Mouse (Mus musculus) intestine, embryonic 16.5 days (tissue): ENCODE results near the gene Efhd2. TPM values are rescaled to one million over a fixed set of nuclear protein-coding genes. Genes with fewer than 3 reads are reported as not detected.
A peak's percentile ranks its signal among the peaks of the same experiment; 100 is the strongest.

ENCODE experiments used
- ATAC-seq: fragments of 200-750 bp; cut with Nextera tagmentation; 2 replicates; pipeline ENCODE4 v1.8.0; 2017; ENCODE audit warnings: moderate TSS enrichment, moderate library complexity
- H3K27ac ChIP-seq: fragments of 300-500 bp; sonication (generic); 2 replicates; pipeline ENCODE4 v1.5.1; 2014; ENCODE audit warnings: mild to moderate bottlenecking, low read length
- H3K27me3 ChIP-seq: fragments of 300-500 bp; sonication (generic); replicated peaks from 2 replicates; pipeline ENCODE4 v1.6.1; 2014; ENCODE audit warnings: low read length, control low read depth, mixed read lengths; ENCODE audit not compliant: control insufficient read depth, insufficient read depth
- H3K36me3 ChIP-seq: fragments of 300-500 bp; sonication (generic); 2 replicates; pipeline ENCODE4 v1.6.1; 2014; ENCODE audit warnings: low read length, control low read depth; ENCODE audit not compliant: control insufficient read depth, insufficient read depth
- H3K4me1 ChIP-seq: fragments of 300-500 bp; sonication (generic); 2 replicates; pipeline ENCODE4 v1.6.1; 2014; ENCODE audit warnings: low read length, control low read depth, mixed read lengths; ENCODE audit not compliant: control insufficient read depth, insufficient read depth
- H3K4me2 ChIP-seq: fragments of 300-500 bp; sonication (generic); 2 replicates; pipeline ENCODE4 v1.6.1; 2014; ENCODE audit warnings: low read depth, low read length, control low read depth
- H3K4me3 ChIP-seq: fragments of 300-500 bp; sonication (generic); 2 replicates; pipeline ENCODE4 v1.5.1; 2014; ENCODE audit warnings: mild to moderate bottlenecking, low read length
- H3K9ac ChIP-seq: fragments of 300-500 bp; sonication (generic); 2 replicates; pipeline ENCODE4 v1.6.1; 2014; ENCODE audit warnings: low read depth, low read length
- H3K9me3 ChIP-seq: fragments of 300-500 bp; sonication (generic); 2 replicates; pipeline ENCODE4 v1.6.1; 2016; ENCODE audit warnings: low read length, control low read depth; ENCODE audit not compliant: control insufficient read depth
- WGBS: fragments of 180-500 bp; shearing (Covaris S2); extraction: QIAGEN DNeasy Blood & Tissue Kit; methylation state at CpG from one replicate; pipeline ENCODE4 v1.1.7; 2014; 5-methylcytosine and 5-hydroxymethylcytosine counted together
- polyA plus RNA-seq: library from polyadenylated mRNA; unstranded; fragments of >200 nt; fragmentation: Nextera tagmentation; extraction: Ambion mirVana; gene quantifications from 2 replicates; pipeline ENCODE4 v1.2.1, GENCODE M21; 2015

Efhd2 gene
- polyA plus RNA-seq = 140 and 163 TPM in 2 replicates

- Histone ChIP-seq H3K4me1 (peaks cover 40% of the 10 kb centered on the region), H3K27me3 (no peaks in the 10 kb centered on the region), H3K4me2 (peak within 1 kb of the TSS; percentile 95), H3K36me3 (no peaks in the 10 kb centered on the region), H3K4me3 (peak within 1 kb of the TSS; percentile 81), H3K9ac (peak within 1 kb of the TSS; percentile 92), H3K27ac (peak within 1 kb of the TSS; percentile 91), H3K9me3 (no peaks in the 10 kb centered on the region)
- under 1% methylated on average over 67 of the region's 73 CpGs for WGBS
- ATAC-seq = peak; percentile 75
These were observed at the start of gene Efhd2 for GRCm38 (mm10) chr4:141874601-141875460. Efhd2 (minus strand) TSS chr4:141874920.

DNA sequence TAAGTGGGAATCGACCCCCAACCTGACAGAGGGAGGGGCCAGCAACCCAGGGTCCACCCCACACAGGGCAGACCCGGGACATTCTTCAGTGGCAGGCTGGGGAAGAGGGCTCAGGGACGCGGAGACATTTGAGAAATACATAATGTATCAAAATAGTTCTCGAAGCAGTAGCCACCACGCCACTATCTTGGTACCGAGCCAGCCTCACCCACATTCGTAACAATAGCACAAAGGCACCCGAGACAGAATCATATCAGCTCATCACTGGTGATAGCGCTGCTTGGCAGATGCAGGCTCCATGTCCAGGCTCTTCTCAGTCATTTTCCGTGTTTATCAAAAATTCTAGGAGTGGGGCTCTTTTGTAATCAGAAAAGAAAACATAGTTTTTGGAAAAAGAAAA is 49.2 kb upstream of the Efhd2 start:
- Histone ChIP-seq H3K27me3 (no peaks in the 10 kb centered on the region), H3K36me3 (no peaks in the 10 kb centered on the region), H3K9me3 (no peaks in the 10 kb centered on the region), H3K4me1 (peaks cover 6% of the 10 kb centered on the region; the same call in 1 of the 2 replicates), H3K4me3 (no peak overlapping the region), H3K27ac (no peak overlapping the region), H3K4me2 (no peak overlapping the region), H3K9ac (no peak overlapping the region)
- ATAC-seq = no peak
- WGBS = 71% methylated on average over 11 of the region's 11 CpGs

- no peak overlapping the region for H3K4me3 ChIP-seq
- H3K27ac ChIP-seq = no peak overlapping the region
- no peaks in the 10 kb centered on the region for H3K9me3 ChIP-seq
- ATAC-seq = no peak
- WGBS = 79% methylated on average over 10 of the region's 10 CpGs
- H3K27me3 ChIP-seq = no peaks in the 10 kb centered on the region
- H3K4me2 ChIP-seq = no peak overlapping the region
- no peaks in the 10 kb centered on the region for H3K36me3 ChIP-seq
- H3K4me1 ChIP-seq = no peaks in the 10 kb centered on the region; the same call in 1 of the 2 replicates
- no peak overlapping the region for H3K9ac ChIP-seq
These were observed 45.7 kb upstream of the Efhd2 start for GRCm38 (mm10) chr4:141920391-141920790.

DNA sequence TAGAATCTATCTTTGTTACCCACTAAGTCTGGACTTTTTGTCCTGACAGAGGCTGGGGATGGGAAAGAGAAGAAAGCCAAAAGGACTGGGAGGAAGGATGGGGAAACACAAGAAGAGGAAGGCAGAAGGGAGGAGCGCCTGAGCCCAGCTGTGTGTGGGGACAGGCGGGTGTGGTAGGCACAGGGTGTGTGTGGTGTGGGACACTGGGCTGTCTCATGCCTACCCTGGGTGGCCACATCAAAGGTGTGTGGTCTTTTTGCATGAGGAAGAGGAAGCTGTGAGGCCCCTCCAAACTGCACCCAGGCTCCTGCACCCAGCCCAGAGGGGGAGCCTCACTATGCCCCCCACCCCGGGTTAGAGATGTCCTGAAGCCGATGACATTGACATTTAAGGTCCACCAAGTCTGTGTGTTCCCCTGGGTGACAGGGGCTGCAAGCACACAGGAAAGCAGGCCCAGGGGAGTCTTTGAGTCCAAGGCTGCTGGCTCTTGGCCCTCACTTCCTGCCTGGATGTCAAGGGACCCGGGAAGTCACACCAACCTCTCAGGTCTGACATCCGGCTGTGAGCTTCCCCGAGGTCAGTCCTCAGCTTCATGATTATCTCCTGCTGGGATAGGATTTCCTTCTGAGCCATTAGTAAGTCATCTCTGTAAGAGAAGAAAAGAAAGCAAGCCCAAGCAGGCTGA is 43.2 kb upstream of the Efhd2 start:
- Histone ChIP-seq H3K9ac (no peak overlapping the region), H3K4me1 (peaks cover 6% of the 10 kb centered on the region), H3K9me3 (no peaks in the 10 kb centered on the region), H3K27me3 (no peaks in the 10 kb centered on the region), H3K27ac (no peak overlapping the region), H3K4me2 (no peak overlapping the region), H3K4me3 (no peak overlapping the region), H3K36me3 (no peaks in the 10 kb centered on the region)
- 60% methylated on average over 7 of the region's 7 CpGs for whole genome bisulfite sequencing
- ATAC-seq = no peak

GRCm38 (mm10) chr4:141914040-141914439 is 39.3 kb upstream of the Efhd2 start:
- no peak overlapping the region for H3K4me2 ChIP-seq
- 0 out of 2 replicates have a peak, but pooled peaks have one; percentile 25 for ATAC-seq
- peak overlapping the region; percentile 27 for H3K27ac ChIP-seq
- no peaks in the 10 kb centered on the region for H3K9me3 ChIP-seq
- no peak overlapping the region for H3K9ac ChIP-seq
- no peak overlapping the region for H3K4me3 ChIP-seq
- peaks cover 6% of the 10 kb centered on the region; the same call in 1 of the 2 replicates for H3K4me1 ChIP-seq
- 36% methylated on average over 7 of the region's 7 CpGs for WGBS
- H3K36me3 ChIP-seq = no peaks in the 10 kb centered on the region
- no peaks in the 10 kb centered on the region for H3K27me3 ChIP-seq

DNA sequence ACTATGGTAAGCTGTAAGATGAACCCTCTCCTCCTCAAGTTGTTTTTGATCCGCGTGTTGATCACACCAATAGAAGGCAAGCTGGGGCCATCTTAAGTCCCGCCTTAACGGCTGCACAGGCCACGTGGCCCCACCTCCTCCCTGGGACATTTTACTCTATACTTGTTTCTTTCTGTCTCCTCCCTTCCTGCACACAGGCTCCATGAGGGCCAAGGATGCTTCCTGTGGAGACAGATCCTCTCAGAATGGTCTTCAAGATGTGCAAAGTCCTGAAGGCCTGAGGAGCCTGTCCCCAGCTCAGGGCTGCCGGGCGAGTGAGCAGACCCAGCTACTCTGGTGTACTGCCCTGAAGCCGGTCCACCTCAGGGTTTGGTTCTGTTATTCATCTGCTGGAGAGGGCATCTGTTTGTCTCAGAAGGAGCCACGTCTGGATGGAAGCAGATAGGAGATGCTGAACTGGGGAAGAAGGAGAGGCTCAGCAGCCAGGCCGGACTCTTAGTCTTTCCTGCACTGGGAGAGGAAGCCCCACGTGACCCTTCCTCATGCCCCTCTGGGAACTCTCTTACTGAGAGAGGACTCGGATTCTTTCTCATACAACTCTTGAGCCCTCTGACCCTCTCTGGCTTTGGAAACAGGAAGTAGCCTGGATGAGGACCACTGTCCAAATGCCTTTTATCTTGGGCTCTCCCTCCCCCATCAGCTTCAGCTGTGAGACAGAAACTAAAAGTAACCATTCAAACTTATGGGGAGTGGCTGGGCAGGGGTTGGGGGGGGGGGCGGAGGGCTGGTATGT is 38.7 kb upstream of the Efhd2 start:
- no peaks in the 10 kb centered on the region for H3K36me3 ChIP-seq
- H3K4me3 ChIP-seq = no peak overlapping the region
- WGBS = 64% methylated on average over 13 of the region's 13 CpGs
- ATAC-seq = peak; percentile 62
- peak overlapping the region; percentile 52; the same call in 1 of the 2 replicates for H3K27ac ChIP-seq
- no peaks in the 10 kb centered on the region for H3K27me3 ChIP-seq
- H3K4me2 ChIP-seq = no peak overlapping the region
- H3K4me1 ChIP-seq = peaks cover 6% of the 10 kb centered on the region; the same call in 1 of the 2 replicates
- H3K9ac ChIP-seq = no peak overlapping the region
- no peaks in the 10 kb centered on the region for H3K9me3 ChIP-seq

GRCm38 (mm10) chr4:141904710-141905109 is 30.0 kb upstream of the Efhd2 start:
- Histone ChIP-seq H3K4me2 (no peak overlapping the region), H3K9me3 (no peaks in the 10 kb centered on the region), H3K4me3 (no peak overlapping the region), H3K27ac (no peak overlapping the region), H3K4me1 (peaks cover 9% of the 10 kb centered on the region), H3K9ac (no peak overlapping the region), H3K27me3 (no peaks in the 10 kb centered on the region), H3K36me3 (no peaks in the 10 kb centered on the region)
- no peak for ATAC-seq
- WGBS = 82% methylated on average over 9 of the region's 9 CpGs

- Histone ChIP-seq H3K4me2 (no peak overlapping the region), H3K27ac (no peak overlapping the region), H3K4me1 (peaks cover 16% of the 10 kb centered on the region), H3K9me3 (no peaks in the 10 kb centered on the region), H3K27me3 (no peaks in the 10 kb centered on the region), H3K4me3 (no peak overlapping the region), H3K9ac (no peak overlapping the region), H3K36me3 (no peaks in the 10 kb centered on the region)
- ATAC-seq = no peak; the same call in 1 of the 2 replicates
- WGBS = 76% methylated on average over 8 of the region's 8 CpGs
These were observed 27.7 kb upstream of the Efhd2 start for GRCm38 (mm10) chr4:141902479-141902858.
